Mouse (Mus musculus): Measurements from ENCODE around the gene Vhl. TPM values are rescaled to one million over a fixed set of nuclear protein-coding genes. Genes with fewer than 3 reads are reported as not detected.

Vhl gene
- polyA plus RNA-seq, 1 experiment from 2014 or later: 8.7 TPM

- no peak for ATAC-seq (ENCODE audit: insufficient read depth)
- Histone ChIP-seq H3K4me1 (replicated peaks) (peaks cover 28% of the 10 kb centered on the region), H3K9me3 (replicated peaks) (no peaks in the 10 kb centered on the region), H3K27me3 (no peaks in the 10 kb centered on the region), H3K4me2 (no peak overlapping the region), H3K36me3 (replicated peaks) (peaks cover 17% of the 10 kb centered on the region; the same call in 1 of the 2 replicates), H3K4me3 (replicated peaks) (no peak overlapping the region), H3K9ac (no peak overlapping the region), H3K27ac (replicated peaks) (no peak overlapping the region)
- WGBS (ENCODE audit: insufficient replicate concordance): 78% methylated on average over 14 of the region's 14 CpGs
Measured at GRCm38 (mm10) chr6:113678246-113679012, 54.7 kb downstream of the Vhl start.

DNA sequence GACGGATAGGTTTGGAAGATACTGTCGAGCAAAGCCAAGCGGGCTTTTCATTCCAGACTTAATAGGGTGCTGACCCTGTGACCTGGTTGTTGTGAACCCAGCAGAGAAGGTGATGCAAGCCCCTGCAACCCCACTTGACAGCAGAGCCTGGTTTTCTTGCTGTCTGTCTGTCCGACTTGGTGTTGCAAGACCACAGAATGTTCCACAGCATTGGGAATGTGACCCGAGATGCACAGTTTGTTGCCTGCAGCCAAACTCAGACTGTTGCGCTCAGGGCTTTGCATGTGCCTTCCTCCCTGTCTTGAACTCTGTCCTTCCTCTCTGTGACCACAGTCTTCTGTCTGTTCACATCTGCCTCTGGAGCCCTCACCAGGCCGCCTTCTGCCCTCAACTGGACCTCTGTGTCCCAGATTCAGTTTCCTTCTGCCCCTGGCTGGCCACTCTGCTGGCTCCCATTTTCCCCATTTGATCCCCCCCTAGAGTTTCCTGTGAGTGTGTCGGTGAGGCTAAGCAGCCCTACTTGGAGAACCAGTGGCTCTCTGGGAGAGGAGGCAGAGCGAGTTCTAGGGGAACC is 56.3 kb downstream of the Vhl start:
- H3K27ac ChIP-seq (replicated peaks): peak overlapping the region; percentile 59
- WGBS (ENCODE audit: insufficient replicate concordance): 55% methylated on average over 9 of the region's 9 CpGs

More for the DNA sequence above, 56.3 kb downstream of the Vhl start:
- ATAC-seq (ENCODE audit: insufficient read depth): no peak
- Histone ChIP-seq H3K4me1 (replicated peaks) (peaks cover 28% of the 10 kb centered on the region), H3K9ac (no peak overlapping the region), H3K4me3 (replicated peaks) (no peak overlapping the region), H3K27me3 (no peaks in the 10 kb centered on the region), H3K4me2 (no peak overlapping the region), H3K9me3 (replicated peaks) (no peaks in the 10 kb centered on the region), H3K36me3 (replicated peaks) (peaks cover 18% of the 10 kb centered on the region; the same call in 1 of the 2 replicates)

Other genes starting within 250 kb of the Vhl start
- gene Tada3, start 246.1 kb upstream of the Vhl start, polyA plus RNA-seq (2015; fragmentation: Nextera tagmentation; extraction: Ambion mirVana): 17.8 and 18.7 TPM in 2 replicates
- gene Arpc4, start 245.8 kb upstream of the Vhl start, polyA plus RNA-seq (2015; fragmentation: Nextera tagmentation; extraction: Ambion mirVana): 188 and 202 TPM in 2 replicates
- 0.98 and 1.3 TPM in 2 replicates for gene Ttll3, start 234.7 kb upstream of the Vhl start, polyA plus RNA-seq (2015; fragmentation: Nextera tagmentation; extraction: Ambion mirVana)
- gene Rpusd3, start 204.6 kb upstream of the Vhl start, polyA plus RNA-seq (2015; fragmentation: Nextera tagmentation; extraction: Ambion mirVana): 11.8 and 16.5 TPM in 2 replicates
- not detected in 2 replicates for gene Cidec, start 188.2 kb upstream of the Vhl start, polyA plus RNA-seq (2015; fragmentation: Nextera tagmentation; extraction: Ambion mirVana)
- 31.7 and 33.1 TPM in 2 replicates for gene Jagn1, start 181.4 kb upstream of the Vhl start, polyA plus RNA-seq (2015; fragmentation: Nextera tagmentation; extraction: Ambion mirVana)
- 0.09 and 0.33 TPM in 2 replicates for gene Il17re, start 165.5 kb upstream of the Vhl start, polyA plus RNA-seq (2015; fragmentation: Nextera tagmentation; extraction: Ambion mirVana)
- 9.1 and 12.0 TPM in 2 replicates for gene Il17rc, start 152.5 kb upstream of the Vhl start, polyA plus RNA-seq (2015; fragmentation: Nextera tagmentation; extraction: Ambion mirVana)
- 7.1 and 7.6 TPM in 2 replicates for gene Creld1, start 140.7 kb upstream of the Vhl start, polyA plus RNA-seq (2015; fragmentation: Nextera tagmentation; extraction: Ambion mirVana)
- gene Prrt3, start 122.0 kb upstream of the Vhl start, polyA plus RNA-seq (2015; fragmentation: Nextera tagmentation; extraction: Ambion mirVana): 0.03 and 0.07 TPM in 2 replicates
- 40.9 and 41.2 TPM in 2 replicates for gene Emc3, start 92.3 kb upstream of the Vhl start, polyA plus RNA-seq (2015; fragmentation: Nextera tagmentation; extraction: Ambion mirVana)
- gene Fancd2, start 92.3 kb upstream of the Vhl start, polyA plus RNA-seq (2015; fragmentation: Nextera tagmentation; extraction: Ambion mirVana): 7.5 and 8.4 TPM in 2 replicates
- not detected in 2 replicates for gene Fancd2os, start 23.2 kb upstream of the Vhl start, polyA plus RNA-seq (2015; fragmentation: Nextera tagmentation; extraction: Ambion mirVana)
- 79.4 and 80.7 TPM in 2 replicates for gene Brk1, start 19.2 kb upstream of the Vhl start, polyA plus RNA-seq (2015; fragmentation: Nextera tagmentation; extraction: Ambion mirVana)
- 11.9 and 13.5 TPM in 2 replicates for gene Irak2, start 14.5 kb downstream of the Vhl start, polyA plus RNA-seq (2015; fragmentation: Nextera tagmentation; extraction: Ambion mirVana)
- 0.77 and 0.83 TPM in 2 replicates for gene Tatdn2, start 73.1 kb downstream of the Vhl start, polyA plus RNA-seq (2015; fragmentation: Nextera tagmentation; extraction: Ambion mirVana)
- 0.17 TPM in 1 of 2 replicates, not detected in the other for gene Ghrl, start 95.9 kb downstream of the Vhl start, polyA plus RNA-seq (2015; fragmentation: Nextera tagmentation; extraction: Ambion mirVana)
- gene Sec13, start 116.8 kb downstream of the Vhl start, polyA plus RNA-seq (2015; fragmentation: Nextera tagmentation; extraction: Ambion mirVana): 117 TPM in 2 replicates